Comparison of ENCODE assay signal across 7 mouse cellular contexts in the genomic region with DNA sequence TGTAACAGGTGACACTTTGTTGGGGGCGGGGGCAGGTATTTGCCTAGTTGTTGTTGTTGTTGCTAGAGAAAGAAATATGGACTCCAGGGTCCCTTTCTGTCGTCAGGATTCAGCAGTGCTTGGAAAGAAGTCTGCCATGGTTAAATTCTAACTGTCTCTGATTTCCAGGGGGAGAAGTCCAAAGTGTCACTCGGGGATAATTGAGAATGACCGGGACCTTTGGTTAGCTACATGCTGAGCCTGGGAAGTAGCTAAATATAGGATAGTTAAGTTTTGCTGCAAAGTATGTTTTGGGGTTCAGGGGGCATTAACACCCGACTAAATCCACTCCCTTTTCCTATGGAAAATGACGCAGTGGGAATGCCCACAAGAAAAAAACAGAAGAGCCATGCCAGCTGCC.
DNase-seq lines count a peak whose midpoint lies in the region; ATAC-seq and TF ChIP-seq lines count a peak whose summit lies in the region.

No protein-coding gene starts in this region.

- 42% methylated on average over 6 of the region's 6 CpGs for WGBS in lung, postnatal 0 days
- 43% methylated on average over 6 of the region's 6 CpGs for WGBS in intestine, embryonic 14.5 days
- WGBS in liver, embryonic 15.5 days (ENCODE audit: insufficient replicate concordance), result 33% methylated on average over 6 of the region's 6 CpGs

- no peak overlapping the region for H3K9ac ChIP-seq in lung, postnatal 0 days (replicated peaks; ENCODE audit: low read depth)
- H3K9ac ChIP-seq in intestine, embryonic 14.5 days (ENCODE audit: low read length), result no peak overlapping the region
- no peak overlapping the region for H3K9ac ChIP-seq in liver, embryonic 15.5 days

- H3K36me3 ChIP-seq in lung, postnatal 0 days (ENCODE audit: insufficient read depth, low read length), result no peaks in the 10 kb centered on the region
- H3K36me3 ChIP-seq in intestine, embryonic 14.5 days (ENCODE audit: control insufficient read depth, insufficient read depth, low read length), result peaks cover 18% of the 10 kb centered on the region
- H3K36me3 ChIP-seq in liver, embryonic 15.5 days (replicated peaks), result peaks cover 10% of the 10 kb centered on the region; the same call in 1 of the 2 replicates

- H3K4me2 ChIP-seq in lung, postnatal 0 days (replicated peaks; ENCODE audit: low read depth, low read length), result peak overlapping the region; percentile 79
- peak overlapping the region; percentile 72 for H3K4me2 ChIP-seq in intestine, embryonic 14.5 days (ENCODE audit: low read length)
- peak overlapping the region; percentile 53 for H3K4me2 ChIP-seq in liver, embryonic 15.5 days

- H3K9me3 ChIP-seq in lung, postnatal 0 days (ENCODE audit: low read length), result no peaks in the 10 kb centered on the region
- no peaks in the 10 kb centered on the region for H3K9me3 ChIP-seq in intestine, embryonic 14.5 days (ENCODE audit: control insufficient read depth, low read length)
- H3K9me3 ChIP-seq in liver, embryonic 15.5 days (replicated peaks), result no peaks in the 10 kb centered on the region

- no peak for DNase-seq in lung, postnatal 0 days (ENCODE audit: low spot score)
- no peak for DNase-seq in lung, postnatal 4 days
- DNase-seq in intestine, embryonic 14.5 days (ENCODE audit: low spot score), result no peak
- DNase-seq in left cerebral cortex, adult 11 months (ENCODE audit: low spot score), result no peak
- DNase-seq in cerebellum, postnatal 36 days, result no peak

- H3K27me3 ChIP-seq in lung, postnatal 0 days (replicated peaks; ENCODE audit: insufficient read depth, low read length), result no peaks in the 10 kb centered on the region
- no peaks in the 10 kb centered on the region for H3K27me3 ChIP-seq in intestine, embryonic 14.5 days (replicated peaks; ENCODE audit: control insufficient read depth, insufficient read depth, low read length)
- peaks cover 35% of the 10 kb centered on the region for H3K27me3 ChIP-seq in liver, embryonic 15.5 days

- no peak for TF ChIP-seq CTCF in lung, postnatal 0 days (IDR thresholded peaks at IDR 0.05)

- peak overlapping the region; percentile 35 for H3K4me3 ChIP-seq in lung, postnatal 0 days (ENCODE audit: low read depth, low read length)
- 0 out of 2 replicates have a peak overlapping the region, but pooled peaks have one; percentile 43 for H3K4me3 ChIP-seq in intestine, embryonic 14.5 days (ENCODE audit: low read depth, low read length)
- H3K4me3 ChIP-seq in liver, embryonic 15.5 days (replicated peaks), result peak overlapping the region; percentile 44; the same call in 1 of the 2 replicates

- no peak for ATAC-seq in lung, postnatal 0 days
- no peak for ATAC-seq in intestine, embryonic 14.5 days (replicated peaks; ENCODE audit: low FRiP score, low TSS enrichment, low read depth)
- no peak for ATAC-seq in liver, embryonic 15.5 days (ENCODE audit: insufficient read depth)
- ATAC-seq in activated CD4-positive, CD25-positive, alpha-beta regulatory T cell, adult 4 months, result no peak

- H3K27ac ChIP-seq in lung, postnatal 0 days (ENCODE audit: low read length), result no peak overlapping the region
- H3K27ac ChIP-seq in intestine, embryonic 14.5 days (ENCODE audit: low read depth), result peak overlapping the region; percentile 85; the same call in 1 of the 2 replicates
- peak overlapping the region; percentile 62 for H3K27ac ChIP-seq in liver, embryonic 15.5 days (replicated peaks)

- no peak for TF ChIP-seq EP300 in lung, postnatal 0 days (IDR thresholded peaks at IDR 0.05)

- H3K4me1 ChIP-seq in lung, postnatal 0 days (ENCODE audit: insufficient read depth, low read depth, low read length), result no peaks in the 10 kb centered on the region
- peaks cover 18% of the 10 kb centered on the region for H3K4me1 ChIP-seq in intestine, embryonic 14.5 days (replicated peaks; ENCODE audit: control insufficient read depth, insufficient read depth, low read length)
- H3K4me1 ChIP-seq in liver, embryonic 15.5 days (replicated peaks), result no peaks in the 10 kb centered on the region
